Mouse (Mus musculus): ENCODE results near the gene Car9. TPM values are rescaled to one million over a fixed set of nuclear protein-coding genes. Genes with fewer than 3 reads are reported as not detected.

Car9 gene
- polyA plus RNA-seq, 1 experiment: 2.9 TPM

DNA sequence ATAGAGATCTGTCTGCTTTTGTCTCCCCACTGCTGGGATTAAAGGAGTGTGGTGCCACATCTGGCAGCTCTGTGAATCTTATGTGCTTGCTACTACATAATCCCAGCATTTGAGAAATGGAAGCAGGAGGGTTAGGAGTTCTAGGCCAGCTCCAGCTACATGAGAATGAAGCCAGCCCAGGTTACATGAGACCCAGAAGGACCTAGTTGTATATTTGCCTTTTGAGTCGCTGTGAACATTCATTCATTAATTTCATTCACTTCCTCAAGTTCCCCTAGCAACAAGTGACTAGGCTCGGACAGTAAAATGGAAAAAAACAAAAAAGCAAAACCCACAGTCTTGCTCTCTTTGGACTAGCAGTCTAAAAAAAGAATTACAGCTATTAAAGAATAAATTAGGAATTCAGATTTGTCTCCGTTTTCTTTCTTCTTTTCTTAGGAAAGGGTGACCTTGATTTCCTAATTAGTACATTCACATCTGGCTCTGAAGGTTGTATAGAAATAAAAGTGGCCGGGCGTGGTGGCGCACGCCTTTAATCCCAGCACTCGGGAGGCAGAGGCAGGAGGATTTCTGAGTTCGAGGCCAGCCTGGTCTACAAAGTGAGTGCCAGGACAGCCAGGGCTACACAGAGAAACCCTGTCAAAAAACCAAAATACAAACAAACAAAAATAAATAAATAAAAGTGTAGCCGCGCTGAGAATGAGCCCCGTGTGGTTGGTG, 14.5 kb upstream of the Car9 start:
- peaks cover 12% of the 10 kb centered on the region for H3K4me1 ChIP-seq (replicated peaks; ENCODE audit: control insufficient read depth, insufficient read depth, low read length)
- no peak for DNase-seq
- no peak overlapping the region for H3K4me3 ChIP-seq (ENCODE audit: control insufficient read depth, insufficient read depth, low read length)
- H3K36me3 ChIP-seq (ENCODE audit: control insufficient read depth, insufficient read depth, low read length): no peaks in the 10 kb centered on the region
- no peaks in the 10 kb centered on the region for H3K27me3 ChIP-seq (ENCODE audit: control insufficient read depth, insufficient read depth, low read length)
- WGBS: 33% methylated on average over 12 of the region's 12 CpGs
- TF ChIP-seq CTCF (IDR thresholded peaks at IDR 0.05; ENCODE audit: borderline replicate concordance, control insufficient read depth, extremely low read depth, insufficient read depth, low read length, poor library complexity): no peak
- TF ChIP-seq POLR2A (IDR thresholded peaks at IDR 0.05; ENCODE audit: control insufficient read depth, extremely low read depth, insufficient read depth, low read length, poor library complexity): no peak
- peak overlapping the region; percentile 8; the same call in 1 of the 2 replicates for H3K27ac ChIP-seq (ENCODE audit: control insufficient read depth, insufficient read depth, low read length)

DNA sequence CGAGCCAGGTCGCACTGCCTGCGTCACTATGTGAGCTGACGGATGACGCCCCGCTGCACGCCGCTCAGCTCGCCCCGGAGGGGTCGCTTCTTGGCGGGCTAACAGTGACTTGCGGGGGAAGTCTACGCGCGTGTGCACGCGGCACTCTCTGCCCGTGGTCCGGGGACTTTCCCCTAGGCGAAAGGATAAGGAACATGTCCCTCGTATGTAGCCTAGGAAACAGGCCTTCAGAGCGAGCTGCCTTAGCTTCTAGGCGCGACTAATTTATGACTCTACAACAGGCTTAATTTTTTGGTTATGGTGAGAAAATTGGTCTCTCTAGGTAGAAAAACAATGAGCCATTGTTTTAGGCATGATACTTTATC, 14.0 kb upstream of the Car9 start, which contains the start of gene Ccdc107:
Gene Ccdc107, plus strand, starts transcription at position 80 of the 365 bp plus-strand sequence.
- 0% methylated on average over 25 of the region's 25 CpGs for WGBS
- Histone ChIP-seq H3K36me3 (ENCODE audit: control insufficient read depth, insufficient read depth, low read length) (no peaks in the 10 kb centered on the region), H3K27ac (ENCODE audit: control insufficient read depth, insufficient read depth, low read length) (peak within 1 kb of the TSS; percentile 91), H3K27me3 (ENCODE audit: control insufficient read depth, insufficient read depth, low read length) (no peaks in the 10 kb centered on the region), H3K4me3 (ENCODE audit: control insufficient read depth, insufficient read depth, low read length) (peak within 1 kb of the TSS; percentile 95), H3K4me1 (replicated peaks; ENCODE audit: control insufficient read depth, insufficient read depth, low read length) (peaks cover 17% of the 10 kb centered on the region)
- DNase-seq: peak; percentile 88
- TF ChIP-seq POLR2A (IDR thresholded peaks at IDR 0.05; ENCODE audit: control insufficient read depth, extremely low read depth, insufficient read depth, low read length, poor library complexity): 0 out of 2 replicates have a peak, but pooled peaks have one; percentile 35
- TF ChIP-seq CTCF (IDR thresholded peaks at IDR 0.05; ENCODE audit: borderline replicate concordance, control insufficient read depth, extremely low read depth, insufficient read depth, low read length, poor library complexity): peak; percentile 41; the same call in 1 of the 2 replicates

GRCm38 (mm10) chr4:43493186-43493845, 13.4 kb upstream of the Car9 start:
- Histone ChIP-seq H3K27me3 (ENCODE audit: control insufficient read depth, insufficient read depth, low read length) (no peaks in the 10 kb centered on the region), H3K27ac (ENCODE audit: control insufficient read depth, insufficient read depth, low read length) (peak overlapping the region; percentile 91), H3K4me3 (ENCODE audit: control insufficient read depth, insufficient read depth, low read length) (peak overlapping the region; percentile 95), H3K36me3 (ENCODE audit: control insufficient read depth, insufficient read depth, low read length) (no peaks in the 10 kb centered on the region), H3K4me1 (replicated peaks; ENCODE audit: control insufficient read depth, insufficient read depth, low read length) (peaks cover 22% of the 10 kb centered on the region)
- DNase-seq: peak; percentile 98
- TF ChIP-seq POLR2A (IDR thresholded peaks at IDR 0.05; ENCODE audit: control insufficient read depth, extremely low read depth, insufficient read depth, low read length, poor library complexity) (peak; percentile 86; the same call in 1 of the 2 replicates), CTCF (IDR thresholded peaks at IDR 0.05; ENCODE audit: borderline replicate concordance, control insufficient read depth, extremely low read depth, insufficient read depth, low read length, poor library complexity) (peak; percentile 70)
- WGBS: 0% methylated on average over 47 of the region's 47 CpGs

DNA sequence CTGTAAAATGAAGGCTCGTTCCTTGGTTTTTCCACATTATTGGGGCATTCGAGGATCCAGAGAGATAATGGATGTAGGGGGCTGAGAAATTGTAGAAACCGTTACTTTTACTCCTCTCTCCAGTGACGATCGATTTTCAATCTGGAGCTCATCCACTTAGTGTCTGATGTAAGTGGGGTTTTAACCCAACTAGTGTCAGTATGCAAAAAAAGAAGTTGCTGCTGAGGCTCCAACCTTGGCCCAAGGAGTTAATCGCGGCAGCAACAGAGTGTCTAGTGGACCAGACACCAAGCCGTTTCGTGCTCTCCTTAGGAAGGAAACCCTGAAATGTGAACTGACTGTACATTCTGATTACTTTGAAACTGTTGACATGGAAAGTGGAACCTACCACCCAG, 12.9 kb upstream of the Car9 start:
- DNase-seq: no peak
- H3K27ac ChIP-seq (ENCODE audit: control insufficient read depth, insufficient read depth, low read length): peak overlapping the region; percentile 91
- 1% methylated on average over 9 of the region's 9 CpGs for WGBS
- no peaks in the 10 kb centered on the region for H3K27me3 ChIP-seq (ENCODE audit: control insufficient read depth, insufficient read depth, low read length)
- H3K36me3 ChIP-seq (ENCODE audit: control insufficient read depth, insufficient read depth, low read length): no peaks in the 10 kb centered on the region
- peak overlapping the region; percentile 95 for H3K4me3 ChIP-seq (ENCODE audit: control insufficient read depth, insufficient read depth, low read length)
- peaks cover 27% of the 10 kb centered on the region for H3K4me1 ChIP-seq (replicated peaks; ENCODE audit: control insufficient read depth, insufficient read depth, low read length)
- TF ChIP-seq POLR2A (IDR thresholded peaks at IDR 0.05; ENCODE audit: control insufficient read depth, extremely low read depth, insufficient read depth, low read length, poor library complexity): no peak
- no peak for TF ChIP-seq CTCF (IDR thresholded peaks at IDR 0.05; ENCODE audit: borderline replicate concordance, control insufficient read depth, extremely low read depth, insufficient read depth, low read length, poor library complexity)

GRCm38 (mm10) chr4:43496587-43496986, 10.2 kb upstream of the Car9 start:
- DNase-seq: no peak
- Histone ChIP-seq H3K27ac (ENCODE audit: control insufficient read depth, insufficient read depth, low read length) (no peak overlapping the region), H3K27me3 (ENCODE audit: control insufficient read depth, insufficient read depth, low read length) (no peaks in the 10 kb centered on the region), H3K4me1 (replicated peaks; ENCODE audit: control insufficient read depth, insufficient read depth, low read length) (peaks cover 34% of the 10 kb centered on the region), H3K36me3 (ENCODE audit: control insufficient read depth, insufficient read depth, low read length) (no peaks in the 10 kb centered on the region), H3K4me3 (ENCODE audit: control insufficient read depth, insufficient read depth, low read length) (no peak overlapping the region)
- no peak for TF ChIP-seq CTCF (IDR thresholded peaks at IDR 0.05; ENCODE audit: borderline replicate concordance, control insufficient read depth, extremely low read depth, insufficient read depth, low read length, poor library complexity)
- TF ChIP-seq POLR2A (IDR thresholded peaks at IDR 0.05; ENCODE audit: control insufficient read depth, extremely low read depth, insufficient read depth, low read length, poor library complexity): no peak
- 94% methylated on average over 6 of the region's 6 CpGs for WGBS

- Histone ChIP-seq H3K4me3 (ENCODE audit: control insufficient read depth, insufficient read depth, low read length) (no peak overlapping the region), H3K36me3 (ENCODE audit: control insufficient read depth, insufficient read depth, low read length) (no peaks in the 10 kb centered on the region), H3K27me3 (ENCODE audit: control insufficient read depth, insufficient read depth, low read length) (no peaks in the 10 kb centered on the region), H3K27ac (ENCODE audit: control insufficient read depth, insufficient read depth, low read length) (no peak overlapping the region), H3K4me1 (replicated peaks; ENCODE audit: control insufficient read depth, insufficient read depth, low read length) (peaks cover 34% of the 10 kb centered on the region)
- 97% methylated on average over 8 of the region's 8 CpGs for WGBS
- DNase-seq: no peak
- TF ChIP-seq CTCF (IDR thresholded peaks at IDR 0.05; ENCODE audit: borderline replicate concordance, control insufficient read depth, extremely low read depth, insufficient read depth, low read length, poor library complexity): no peak
- no peak for TF ChIP-seq POLR2A (IDR thresholded peaks at IDR 0.05; ENCODE audit: control insufficient read depth, extremely low read depth, insufficient read depth, low read length, poor library complexity)
Measured at GRCm38 (mm10) chr4:43497405-43497804, 9.4 kb upstream of the Car9 start.

Measured in thymus, adult 2 months (tissue).